Mouse (Mus musculus) CH12.LX (cell line): ENCODE measurements at regions not wholly inside any gene's neighbourhood (a gene's known extent, or its start where the extent isn't known, plus 50 kb on each side); places are given as distances from the start of the nearest gene placed in this dataset.

Experiments
- DNase-seq: peaks from one replicate; pipeline ENCODE4 v3.0.0-alpha.2; 2013; ENCODE audit errors: extremely low read depth
- H3K27ac ChIP-seq: 2 replicates; pipeline ENCODE4 v1.5.1; 2012; ENCODE audit warnings: low read depth, mild to moderate bottlenecking, control low read depth, moderate library complexity; ENCODE audit not compliant: insufficient read depth
- H3K27me3 ChIP-seq: replicated peaks from 2 replicates; pipeline ENCODE3; 2012; ENCODE audit warnings: inconsistent platforms
- H3K36me3 ChIP-seq, 2 experiments: replicated peaks in 1 of 2; 2 replicates each; pipeline versions ENCODE3 to v1.6.1; 2012; ENCODE audit warnings: inconsistent platforms in 1 of 2, low read length in 1 of 2, mild to moderate bottlenecking in 1 of 2, mixed read lengths in 1 of 2, moderate library complexity in 1 of 2; ENCODE audit not compliant: control insufficient read depth in 1 of 2, insufficient read depth in 1 of 2
- H3K4me1 ChIP-seq, 2 experiments: 2 replicates each; pipeline ENCODE4 v1.6.1; 2012; ENCODE audit warnings: inconsistent platforms in 1 of 2, moderate library complexity in 1 of 2; ENCODE audit not compliant: insufficient read depth in 2 of 2, control insufficient read depth in 1 of 2
- H3K4me2 ChIP-seq: 2 replicates; pipeline ENCODE4 v1.6.1; 2012; ENCODE audit warnings: low read depth, mild to moderate bottlenecking, control low read depth; ENCODE audit not compliant: poor library complexity, insufficient read depth, severe bottlenecking
- H3K4me3 ChIP-seq, 3 experiments: fragments of 150-350 bp in 1 of 3; sonication (generic) in 1 of 3; replicated peaks in 1 of 3; 2 replicates each; pipeline versions ENCODE3 to v1.5.1; 2011 to 2012; ENCODE audit warnings: low read depth in 2 of 3, low read length in 2 of 3, mild to moderate bottlenecking in 2 of 3, moderate library complexity in 2 of 3, control low read depth in 1 of 3, improper control_type of control experiment in 1 of 3, inconsistent platforms in 1 of 3, mixed read lengths in 1 of 3; ENCODE audit not compliant: poor library complexity in 1 of 3
- H3K79me2 ChIP-seq: replicated peaks from 2 replicates; pipeline ENCODE4 v1.6.1; 2012; ENCODE audit warnings: mild to moderate bottlenecking, moderate library complexity; ENCODE audit not compliant: control insufficient read depth, poor library complexity, insufficient read depth, severe bottlenecking; ENCODE audit errors: extremely low read depth
- H3K9ac ChIP-seq: 2 replicates; pipeline ENCODE4 v1.6.1; 2012; ENCODE audit warnings: low read depth, mild to moderate bottlenecking, control low read depth, moderate library complexity; ENCODE audit not compliant: insufficient read depth
- H3K9me3 ChIP-seq: replicated peaks from 2 replicates; pipeline ENCODE3; 2012; ENCODE audit warnings: low read length, inconsistent platforms, mixed read lengths
- CHD1 ChIP-seq: IDR thresholded peaks from 2 replicates; pipeline ENCODE4 v1.6.1; 2012; ENCODE audit warnings: low read depth, low read length, improper control_type of control experiment, inconsistent platforms
- CTCF ChIP-seq, 2 experiments: IDR thresholded peaks in 1 of 2; conservative IDR thresholded peaks in 1 of 2; 2 replicates each; pipeline ENCODE4 v1.5.1; 2011 to 2012; ENCODE audit warnings: low read depth in 2 of 2, low read length in 2 of 2, improper control_type of control experiment in 1 of 2, inconsistent platforms in 1 of 2, mild to moderate bottlenecking in 1 of 2, moderate library complexity in 1 of 2
- E2F4 ChIP-seq: IDR thresholded peaks from 2 replicates; pipeline ENCODE4 v1.6.1; 2011; ENCODE audit warnings: low read depth, low read length, improper control_type of control experiment; ENCODE audit not compliant: insufficient replicate concordance
- HCFC1 ChIP-seq: IDR thresholded peaks from 2 replicates; pipeline ENCODE4 v1.6.1; 2012; ENCODE audit warnings: low read depth, mild to moderate bottlenecking, inconsistent platforms, low read length, improper control_type of control experiment
- IRF4 ChIP-seq: IDR thresholded peaks from 2 replicates; pipeline ENCODE4 v1.6.1; 2014; ENCODE audit warnings: low read depth, mild to moderate bottlenecking, inconsistent platforms, low read length, improper control_type of control experiment
- JUND ChIP-seq: conservative IDR thresholded peaks from 2 replicates; pipeline ENCODE4 v1.6.1; 2011; ENCODE audit warnings: low read depth, low read length, improper control_type of control experiment
- KAT2A ChIP-seq: IDR thresholded peaks from 2 replicates; pipeline ENCODE4 v1.6.1; 2012; ENCODE audit warnings: low read length, improper control_type of control experiment, inconsistent platforms; ENCODE audit not compliant: insufficient replicate concordance
- MAFK ChIP-seq: IDR thresholded peaks from 2 replicates; pipeline ENCODE4 v1.6.1; 2011; ENCODE audit warnings: low read length, improper control_type of control experiment; ENCODE audit not compliant: insufficient replicate concordance
- MAX ChIP-seq: IDR thresholded peaks from 2 replicates; pipeline ENCODE4 v1.6.1; 2011; ENCODE audit warnings: low read length, improper control_type of control experiment
- MAZ ChIP-seq: IDR thresholded peaks from 2 replicates; pipeline ENCODE4 v1.6.1; 2012; ENCODE audit warnings: low read depth, mild to moderate bottlenecking, inconsistent platforms, low read length, improper control_type of control experiment, moderate library complexity
- MXI1 ChIP-seq: IDR thresholded peaks from 2 replicates; pipeline ENCODE4 v1.6.1; 2011; ENCODE audit warnings: mild to moderate bottlenecking, low read depth, low read length, improper control_type of control experiment
- MYC ChIP-seq: IDR thresholded peaks from 2 replicates; pipeline ENCODE4 v1.6.1; 2011; ENCODE audit warnings: low read depth, mild to moderate bottlenecking, improper control_type of control experiment, low read length
- NELFE ChIP-seq: IDR thresholded peaks from 2 replicates; pipeline ENCODE4 v1.6.1; 2011; ENCODE audit warnings: low read depth, low read length, improper control_type of control experiment
- NRF1 ChIP-seq: IDR thresholded peaks from 2 replicates; pipeline ENCODE4 v1.6.1; 2014; ENCODE audit warnings: low read depth, mild to moderate bottlenecking, inconsistent platforms, low read length, improper control_type of control experiment, moderate library complexity
- PAX5 ChIP-seq: IDR thresholded peaks from 2 replicates; pipeline ENCODE4 v1.6.1; 2012; ENCODE audit warnings: low read length, inconsistent platforms, mixed read lengths
- SIN3A ChIP-seq: IDR thresholded peaks from 2 replicates; pipeline ENCODE4 v1.6.1; 2012; ENCODE audit warnings: low read length, improper control_type of control experiment, inconsistent platforms
- SMC3 ChIP-seq: IDR thresholded peaks from 2 replicates; pipeline ENCODE4 v1.6.1; 2011; ENCODE audit warnings: low read depth, low read length, improper control_type of control experiment
- TCF12 ChIP-seq: IDR thresholded peaks from 2 replicates; pipeline ENCODE4 v1.6.1; 2014; ENCODE audit warnings: low read depth, mild to moderate bottlenecking, inconsistent platforms, low read length, improper control_type of control experiment
- UBTF ChIP-seq: IDR thresholded peaks from 2 replicates; pipeline ENCODE4 v1.6.1; 2012; ENCODE audit warnings: low read depth, mild to moderate bottlenecking, inconsistent platforms, low read length, improper control_type of control experiment, moderate library complexity
- ZC3H11A ChIP-seq: IDR thresholded peaks from 2 replicates; pipeline ENCODE4 v1.6.1; 2012; ENCODE audit warnings: low read depth, mild to moderate bottlenecking, inconsistent platforms, low read length, improper control_type of control experiment
- ZKSCAN1 ChIP-seq: IDR thresholded peaks from 2 replicates; pipeline ENCODE4 v1.6.1; 2012; ENCODE audit warnings: low read depth, inconsistent platforms, low read length, improper control_type of control experiment, borderline replicate concordance
- dilution Hi-C: fragments of 300-500 bp; cut with MboI; formaldehyde crosslinking; loops from 2 replicates; pipeline ENCODE4 v1.14.3; 2020; ENCODE audit warnings: low sequenced_read_pairs; ENCODE audit not compliant: extremely low pct_unique_long_range_greater_than_20kb, extremely low pct_ligation_motif_present
- in situ Hi-C: fragments of 300-500 bp; cut with MboI; formaldehyde crosslinking; loops from 3 replicates; pipeline ENCODE4 v1.14.3; 2019; ENCODE audit warnings: low sequenced_read_pairs, low pct_ligation_motif_present, low pct_unique_long_range_greater_than_20kb, mixed read lengths

- H3K4me3 ChIP-seq: no peak overlapping the region
- dilution Hi-C loops (no loop called here), in situ Hi-C loops (no loop called here)
- TF ChIP-seq JUND: no peak
- no peak for TF ChIP-seq CTCF (conservative IDR thresholded peaks at IDR 0.05 in 1 of 2, IDR thresholded peaks at IDR 0.05 in 1 of 2; ENCODE audit: low read depth in 2 of 2, low read length in 2 of 2)
- TF ChIP-seq MYC: no peak
- TF ChIP-seq PAX5: no peak
- no peak for TF ChIP-seq NRF1
- no peak for TF ChIP-seq HCFC1
- TF ChIP-seq UBTF: no peak
- no peak for TF ChIP-seq KAT2A
- TF ChIP-seq MAZ: no peak
- no peak for TF ChIP-seq NELFE
- TF ChIP-seq ZC3H11A: no peak
- TF ChIP-seq IRF4: no peak
- no peak for TF ChIP-seq MAX
- no peak overlapping the region for H3K27ac ChIP-seq
- H3K4me2 ChIP-seq: no peak overlapping the region
- H3K36me3 ChIP-seq: no peaks in the 10 kb centered on the region
- no peaks in the 10 kb centered on the region for H3K79me2 ChIP-seq
- no peak overlapping the region for H3K9ac ChIP-seq
- H3K9me3 ChIP-seq: peaks cover 71% of the 10 kb centered on the region
- no peaks in the 10 kb centered on the region for H3K27me3 ChIP-seq
- no peak for DNase-seq
- H3K4me1 ChIP-seq: no peaks in the 10 kb centered on the region
Measured at GRCm38 (mm10) chr17:68161107-68161506, 112.5 kb upstream of the L3mbtl4 start.

- DNase-seq: no peak
- H3K27ac ChIP-seq: no peak overlapping the region
- in situ Hi-C loops: no loop called here
- no peak overlapping the region for H3K9ac ChIP-seq
- peaks cover 66% of the 10 kb centered on the region for H3K9me3 ChIP-seq
- no peak overlapping the region for H3K4me3 ChIP-seq
- no peaks in the 10 kb centered on the region for H3K36me3 ChIP-seq
- TF ChIP-seq CHD1 (no peak), SIN3A (no peak)
- TF ChIP-seq, all 38 proteins: peak for 0
- Histone ChIP-seq H3K4me2 (no peak overlapping the region), H3K27me3 (no peaks in the 10 kb centered on the region), H3K4me1 (no peaks in the 10 kb centered on the region), H3K79me2 (no peaks in the 10 kb centered on the region)
- dilution Hi-C loops: no loop called here
Measured at GRCm38 (mm10) chr17:68163545-68163944, 110.1 kb upstream of the L3mbtl4 start.

- no peak for DNase-seq
- no peak overlapping the region for H3K4me3 ChIP-seq
- in situ Hi-C loops: no loop called here
- peaks cover 69% of the 10 kb centered on the region for H3K9me3 ChIP-seq
- no peaks in the 10 kb centered on the region for H3K79me2 ChIP-seq
- dilution Hi-C loops: no loop called here
- H3K27ac ChIP-seq: no peak overlapping the region
- H3K27me3 ChIP-seq: no peaks in the 10 kb centered on the region
- TF ChIP-seq SMC3: no peak
- TF ChIP-seq CHD1: no peak
- TF ChIP-seq MAX: no peak
- TF ChIP-seq TCF12: no peak
- TF ChIP-seq MAFK: no peak
- TF ChIP-seq PAX5: no peak
- no peak for TF ChIP-seq ZC3H11A
- no peak for TF ChIP-seq MXI1
- TF ChIP-seq E2F4: no peak
- TF ChIP-seq ZKSCAN1: no peak
- no peak overlapping the region for H3K9ac ChIP-seq
- no peaks in the 10 kb centered on the region for H3K4me1 ChIP-seq
- H3K36me3 ChIP-seq: no peaks in the 10 kb centered on the region
- H3K4me2 ChIP-seq: no peak overlapping the region
Measured at GRCm38 (mm10) chr17:68164666-68165065, 108.9 kb upstream of the L3mbtl4 start.
